Mouse (Mus musculus) heart, adult 2 months (tissue): ENCODE data around the gene Gm20696. TPM values are rescaled to one million over a fixed set of nuclear protein-coding genes. Genes with fewer than 3 reads are reported as not detected.
A peak's percentile ranks its signal among the peaks of the same experiment; 100 is the strongest.

Experiments
- DNase-seq, 2 experiments: peaks; one replicate each; pipeline ENCODE4 v3.0.0; 2021
- H3K27ac ChIP-seq: fragments of 200-600 bp; 2 replicates; pipeline ENCODE4 v1.8.1; 2022
- H3K27me3 ChIP-seq: fragments of 200-500 bp; 2 replicates; pipeline ENCODE4 v1.6.1; 2012; ENCODE audit warnings: mild to moderate bottlenecking, low read length, inconsistent platforms, mixed read lengths; ENCODE audit not compliant: control insufficient read depth, insufficient read depth
- H3K36me3 ChIP-seq: fragments of 200-500 bp; 2 replicates; pipeline ENCODE4 v1.6.1; 2012; ENCODE audit warnings: low read length, inconsistent platforms; ENCODE audit not compliant: control insufficient read depth, insufficient read depth
- H3K4me1 ChIP-seq: fragments of 200-500 bp; 2 replicates; pipeline ENCODE4 v1.6.1; 2011; ENCODE audit warnings: low read length; ENCODE audit not compliant: control insufficient read depth, insufficient read depth
- H3K4me3 ChIP-seq: fragments of 200-600 bp; 2 replicates; pipeline ENCODE4 v1.8.1; 2022
- H3K79me2 ChIP-seq: fragments of 200-500 bp; replicated peaks from 2 replicates; pipeline ENCODE4 v1.6.1; 2012; ENCODE audit warnings: mild to moderate bottlenecking, inconsistent platforms, low read length, moderate library complexity, mixed read lengths; ENCODE audit not compliant: control insufficient read depth, insufficient read depth
- H3K9ac ChIP-seq: fragments of 200-500 bp; 2 replicates; pipeline ENCODE4 v1.6.1; 2012; ENCODE audit warnings: low read depth, mild to moderate bottlenecking, control low read depth, inconsistent platforms, low read length, mixed read lengths
- CTCF ChIP-seq: fragments of 200-600 bp; IDR thresholded peaks from 2 replicates; pipeline ENCODE4 v1.8.1; 2022; ENCODE audit warnings: antibody characterized with exemption, mild to moderate bottlenecking, moderate library complexity
- EP300 ChIP-seq: fragments of 200-500 bp; IDR thresholded peaks from 2 replicates; pipeline ENCODE4 v1.6.1; 2011; ENCODE audit warnings: low read depth, low read length, control low read depth; ENCODE audit not compliant: insufficient read depth
- POLR2A ChIP-seq: fragments of 200-500 bp; IDR thresholded peaks from 2 replicates; pipeline ENCODE4 v1.6.1; 2011; ENCODE audit warnings: mild to moderate bottlenecking, low read depth, low read length, control low read depth; ENCODE audit not compliant: insufficient read depth
- WGBS: fragments of 180-500 bp; shearing (Covaris S2); methylation state at CpG from one replicate; pipeline ENCODE4 v1.1.7; 2018; 5-methylcytosine and 5-hydroxymethylcytosine counted together
- intact Hi-C: fragments of 180-260 bp; cut with DNase I; formaldehyde crosslinking; loops from one replicate; pipeline ENCODE4 v1.15.1; 2025
- polyA plus RNA-seq: library from polyadenylated mRNA; depleted of rRNA; stranded (reverse); fragments of >200 nt; gene quantifications from 2 replicates; pipeline ENCODE4 v1.2.3, GENCODE M21; 2012
- total RNA-seq, 2 experiments: library from RNA; stranded (reverse); gene quantifications; 2 replicates each; pipeline ENCODE4 v1.2.3; 2021

The Gm20696 gene
- total and polyA plus RNA-seq, 3 experiments: 0.61 to 1.7 (median 1.4) TPM

DNA sequence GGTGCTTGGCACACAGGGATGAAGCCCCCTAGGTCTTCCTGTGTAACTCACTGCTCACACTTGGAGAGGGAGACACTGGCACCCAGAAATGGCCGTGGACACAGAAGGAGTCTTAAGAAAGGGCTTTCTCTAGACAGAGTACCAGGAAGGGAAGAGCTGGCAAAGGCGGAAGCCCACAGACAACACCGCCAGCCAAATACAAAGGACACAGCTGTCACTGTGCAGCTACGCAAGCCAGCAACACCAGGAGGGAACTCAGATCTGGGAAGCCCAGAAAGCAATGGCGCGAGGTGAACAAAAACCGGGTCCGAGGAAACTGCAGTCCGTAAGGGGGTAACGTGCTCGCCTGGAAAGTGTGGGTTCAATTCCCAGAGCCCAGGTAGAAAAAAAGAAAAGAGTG is 11.5 kb upstream of the Gm20696 start:
- Histone ChIP-seq H3K4me3 (no peak overlapping the region), H3K27me3 (no peaks in the 10 kb centered on the region; the same call in 1 of the 2 replicates), H3K27ac (no peak overlapping the region), H3K79me2 (no peaks in the 10 kb centered on the region), H3K36me3 (no peaks in the 10 kb centered on the region), H3K4me1 (no peaks in the 10 kb centered on the region), H3K9ac (no peak overlapping the region)
- no peak for TF ChIP-seq POLR2A
- intact Hi-C loops: no loop called here
- no peak for DNase-seq
- WGBS: 75% methylated on average over 11 of the region's 11 CpGs

DNA sequence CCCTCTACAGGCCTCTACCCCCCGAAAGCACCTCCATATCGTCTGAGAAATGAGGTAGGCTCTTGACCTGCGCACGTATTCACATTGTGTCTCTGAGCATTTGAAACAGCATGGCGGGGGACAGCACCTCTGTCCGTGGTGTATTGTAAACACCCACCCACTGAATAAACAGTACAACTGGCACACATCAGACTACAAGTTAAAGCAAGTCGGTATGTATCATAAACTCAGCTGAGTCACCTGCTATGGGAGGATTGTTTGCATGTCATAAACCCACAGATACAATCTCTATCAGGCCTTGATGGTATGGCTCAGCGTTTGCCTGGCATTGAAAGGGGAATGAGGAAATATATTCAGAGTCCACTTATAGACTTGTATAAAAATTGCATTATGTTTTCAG is 10.7 kb upstream of the Gm20696 start:
- no peaks in the 10 kb centered on the region for H3K4me1 ChIP-seq
- no peak overlapping the region for H3K4me3 ChIP-seq
- no peaks in the 10 kb centered on the region for H3K36me3 ChIP-seq
- no peak for DNase-seq
- TF ChIP-seq CTCF (no peak), POLR2A (no peak), EP300 (no peak)
- intact Hi-C loops: no loop called here
- H3K79me2 ChIP-seq: no peaks in the 10 kb centered on the region
- H3K27ac ChIP-seq: no peak overlapping the region
- H3K9ac ChIP-seq: no peak overlapping the region
- WGBS: 87% methylated on average over 8 of the region's 8 CpGs
- H3K27me3 ChIP-seq: no peaks in the 10 kb centered on the region; the same call in 1 of the 2 replicates

DNA sequence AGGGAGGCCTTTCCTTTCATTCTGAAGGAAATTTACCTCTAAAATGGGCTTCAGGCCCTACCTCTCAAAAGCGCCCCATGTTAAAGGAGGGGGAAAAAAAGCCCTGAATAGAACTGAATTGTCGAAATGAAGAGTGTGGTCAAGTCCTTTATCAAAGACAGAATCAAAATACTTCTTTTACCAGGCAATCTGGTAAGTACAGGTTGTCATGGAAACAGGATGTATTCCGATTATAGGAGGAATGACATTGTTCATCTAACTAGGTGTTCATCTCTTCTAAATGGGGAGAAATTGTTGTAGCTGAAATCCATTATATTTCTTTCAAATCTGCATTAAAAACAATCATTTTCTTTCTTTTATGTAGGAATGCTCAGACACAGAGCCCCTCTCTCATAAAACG is 7.9 kb upstream of the Gm20696 start:
- TF ChIP-seq EP300 (no peak), CTCF (no peak), POLR2A (no peak)

GRCm38 (mm10) chr6:99671768-99672167 is 5.2 kb upstream of the Gm20696 start:
- TF ChIP-seq CTCF (peak; percentile 23; the same call in 1 of the 2 replicates), EP300 (no peak)
- H3K36me3 ChIP-seq: no peaks in the 10 kb centered on the region
- H3K4me1 ChIP-seq: peaks cover 2% of the 10 kb centered on the region
- H3K79me2 ChIP-seq: no peaks in the 10 kb centered on the region
- no peak overlapping the region for H3K9ac ChIP-seq
- no peak for DNase-seq
- intact Hi-C loops: loop anchor here (5.0 kb wide), 1 partner anchor 111 kb away; no protein-coding TSS in a partner anchor
- 59% methylated on average over 3 of the region's 3 CpGs for WGBS
- no peak overlapping the region for H3K27ac ChIP-seq
- no peaks in the 10 kb centered on the region for H3K27me3 ChIP-seq
- no peak overlapping the region for H3K4me3 ChIP-seq

More for the DNA sequence above, 7.9 kb upstream of the Gm20696 start:
- Histone ChIP-seq H3K4me1 (no peaks in the 10 kb centered on the region; the same call in 1 of the 2 replicates), H3K36me3 (no peaks in the 10 kb centered on the region), H3K9ac (no peak overlapping the region), H3K27me3 (no peaks in the 10 kb centered on the region), H3K27ac (no peak overlapping the region), H3K4me3 (no peak overlapping the region), H3K79me2 (no peaks in the 10 kb centered on the region)
- 82% methylated on average over 4 of the region's 4 CpGs for WGBS
- DNase-seq: no peak
- intact Hi-C loops: loop anchor here (5.0 kb wide), 1 partner anchor 108 kb away; no protein-coding TSS in a partner anchor

- Histone ChIP-seq H3K9ac (no peak overlapping the region), H3K27me3 (no peaks in the 10 kb centered on the region), H3K27ac (no peak overlapping the region), H3K4me3 (no peak overlapping the region), H3K36me3 (no peaks in the 10 kb centered on the region), H3K4me1 (peaks cover 2% of the 10 kb centered on the region), H3K79me2 (no peaks in the 10 kb centered on the region)
- DNase-seq: peak; percentile 38 to 43
- intact Hi-C loops: loop anchor here (5.0 kb wide), 1 partner anchor 112 kb away; no protein-coding TSS in a partner anchor
- WGBS: 76% methylated on average over 7 of the region's 7 CpGs
- TF ChIP-seq POLR2A: no peak
- peak; percentile 90 for TF ChIP-seq CTCF
- TF ChIP-seq EP300: no peak
Measured at GRCm38 (mm10) chr6:99670481-99671119, 4.0 kb upstream of the Gm20696 start.

GRCm38 (mm10) chr6:99669481-99670325 is 3.1 kb upstream of the Gm20696 start:
- peaks cover 4% of the 10 kb centered on the region for H3K4me1 ChIP-seq
- 62% methylated on average over 5 of the region's 5 CpGs for WGBS
- H3K27me3 ChIP-seq: no peaks in the 10 kb centered on the region
- no peaks in the 10 kb centered on the region for H3K36me3 ChIP-seq
- H3K4me3 ChIP-seq: no peak overlapping the region
- DNase-seq: no peak
- TF ChIP-seq CTCF: no peak
- TF ChIP-seq POLR2A: no peak
- no peak for TF ChIP-seq EP300
- H3K27ac ChIP-seq: no peak overlapping the region
- no peak overlapping the region for H3K9ac ChIP-seq
- H3K79me2 ChIP-seq: no peaks in the 10 kb centered on the region
- intact Hi-C loops: loop anchor here (5.0 kb wide), 1 partner anchor 113 kb away; no protein-coding TSS in a partner anchor
